Mouse (Mus musculus): Measurements from ENCODE around the gene a. TPM values are rescaled to one million over a fixed set of nuclear protein-coding genes. Genes with fewer than 3 reads are reported as not detected.
A peak's percentile ranks its signal among the peaks of the same experiment; 100 is the strongest.
"Not testable (repeated sequence)": the region's sequence is repeated elsewhere in the genome, so short reads cannot be mapped to it uniquely, and the experiment has no call there.

a gene
- polyA plus RNA-seq, 1 experiment from 2014 or later: 0.40 TPM

DNA sequence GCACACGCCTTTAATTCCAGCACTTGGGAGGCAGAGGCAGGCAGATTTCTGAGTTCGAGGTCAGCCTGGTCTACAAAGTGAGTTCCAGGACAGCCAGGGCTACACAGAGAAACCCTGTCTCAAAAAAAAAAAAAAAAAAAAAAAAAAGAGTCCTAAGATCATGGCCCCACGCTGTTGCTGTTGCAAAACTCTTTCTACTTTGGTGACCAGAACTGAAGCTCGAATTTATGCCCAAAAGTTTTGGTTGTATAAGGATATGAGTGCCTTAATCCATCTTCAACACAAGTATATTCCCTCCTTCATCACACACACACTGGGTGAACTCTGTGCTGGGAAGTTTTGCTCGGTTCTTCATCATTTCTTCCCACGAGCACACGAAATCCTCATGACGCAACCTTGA lies 262.3 kb downstream of the a start:
- not testable (repeated sequence) for H3K9me3 ChIP-seq (ENCODE audit: control insufficient read depth, low read length); DNase-seq (ENCODE audit: low spot score, missing footprints); ATAC-seq (ENCODE audit: low FRiP score); H3K27ac ChIP-seq (ENCODE audit: low read depth, low read length); H3K27me3 ChIP-seq (ENCODE audit: control insufficient read depth, insufficient read depth, low read length); H3K4me1 ChIP-seq (ENCODE audit: control insufficient read depth, insufficient read depth, low read length); H3K4me2 ChIP-seq; H3K4me3 ChIP-seq (ENCODE audit: low read depth, low read length); H3K36me3 ChIP-seq (ENCODE audit: control insufficient read depth, insufficient read depth, low read length); H3K9ac ChIP-seq (ENCODE audit: low read length)
- 90% methylated on average over 8 of the region's 8 CpGs for WGBS

DNA sequence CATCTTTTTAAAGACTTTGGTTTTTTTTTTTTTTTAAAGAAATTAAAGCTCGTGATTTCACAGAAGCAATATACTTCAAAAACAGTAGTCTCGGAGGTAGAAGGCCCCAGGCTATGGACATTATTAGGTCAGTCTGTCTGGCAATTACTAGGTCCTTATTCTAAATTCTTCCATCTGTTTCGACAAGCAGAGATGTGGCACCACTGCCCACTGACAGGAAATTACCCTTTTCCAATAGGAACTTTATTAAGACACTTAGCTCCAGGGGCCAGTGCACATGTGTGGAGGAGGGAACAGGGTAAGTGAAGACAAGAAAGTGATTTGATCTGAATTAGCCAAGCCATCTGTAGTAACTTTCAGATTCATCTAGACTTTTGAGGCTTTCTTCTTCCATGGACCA lies 263.5 kb downstream of the a start:
- Histone ChIP-seq H3K27me3 (ENCODE audit: control insufficient read depth, insufficient read depth, low read length) (no peaks in the 10 kb centered on the region), H3K4me3 (ENCODE audit: low read depth, low read length) (no peak overlapping the region), H3K4me1 (ENCODE audit: control insufficient read depth, insufficient read depth, low read length) (peaks cover 7% of the 10 kb centered on the region; the same call in 1 of the 2 replicates), H3K9ac (ENCODE audit: low read length) (no peak overlapping the region), H3K27ac (ENCODE audit: low read depth, low read length) (no peak overlapping the region), H3K4me2 (no peak overlapping the region), H3K36me3 (ENCODE audit: control insufficient read depth, insufficient read depth, low read length) (peaks cover 4% of the 10 kb centered on the region; the same call in 1 of the 2 replicates), H3K9me3 (ENCODE audit: control insufficient read depth, low read length) (no peaks in the 10 kb centered on the region)
- ATAC-seq (ENCODE audit: low FRiP score) (no peak), DNase-seq (ENCODE audit: low spot score, missing footprints) (no peak)
- WGBS: 83% methylated on average over 3 of the region's 3 CpGs

- Histone ChIP-seq H3K4me1 (ENCODE audit: control insufficient read depth, insufficient read depth, low read length) (0 out of 2 replicates have a peak, but pooled peaks cover 3% of the 10 kb centered on the region), H3K36me3 (ENCODE audit: control insufficient read depth, insufficient read depth, low read length) (peaks cover 9% of the 10 kb centered on the region), H3K9ac (ENCODE audit: low read length) (no peak overlapping the region), H3K4me3 (ENCODE audit: low read depth, low read length) (no peak overlapping the region), H3K27ac (ENCODE audit: low read depth, low read length) (no peak overlapping the region), H3K4me2 (no peak overlapping the region), H3K27me3 (ENCODE audit: control insufficient read depth, insufficient read depth, low read length) (no peaks in the 10 kb centered on the region), H3K9me3 (ENCODE audit: control insufficient read depth, low read length) (no peaks in the 10 kb centered on the region)
- 81% methylated on average over 5 of the region's 5 CpGs for WGBS
- ATAC-seq (ENCODE audit: low FRiP score): no peak
- DNase-seq (ENCODE audit: low spot score, missing footprints): peak; percentile 49
These were observed 264.9 kb downstream of the a start for GRCm38 (mm10) chr2:155056076-155056578.

DNA sequence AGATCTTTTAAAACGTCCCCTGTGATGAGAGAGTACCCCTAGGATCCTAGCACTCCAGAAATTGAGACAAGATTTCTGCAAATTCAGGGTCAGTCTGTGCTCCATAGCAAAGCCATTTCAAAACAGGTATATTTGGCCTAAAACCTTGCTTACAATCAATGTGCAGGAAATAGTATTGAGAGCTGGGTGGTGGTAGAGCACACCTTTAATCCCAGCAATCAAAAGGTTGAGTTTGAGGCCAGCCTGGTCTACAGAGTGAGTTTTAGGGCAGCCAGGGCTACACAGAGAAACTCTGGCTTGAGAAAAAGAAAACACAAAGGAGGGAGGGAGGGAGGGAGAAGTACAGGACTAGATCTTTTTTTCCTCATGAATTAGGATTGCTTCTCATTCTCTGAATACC lies 266.2 kb downstream of the a start:
- 82% methylated on average over 1 of the region's 1 CpGs for WGBS
- no peaks in the 10 kb centered on the region for H3K27me3 ChIP-seq (ENCODE audit: control insufficient read depth, insufficient read depth, low read length)
- H3K36me3 ChIP-seq (ENCODE audit: control insufficient read depth, insufficient read depth, low read length): peaks cover 11% of the 10 kb centered on the region
- DNase-seq (ENCODE audit: low spot score, missing footprints): peak; percentile 57
- no peaks in the 10 kb centered on the region for H3K9me3 ChIP-seq (ENCODE audit: control insufficient read depth, low read length)
- H3K4me3 ChIP-seq (ENCODE audit: low read depth, low read length): no peak overlapping the region
- no peak overlapping the region for H3K4me2 ChIP-seq
- no peak for ATAC-seq (ENCODE audit: low FRiP score)
- H3K27ac ChIP-seq (ENCODE audit: low read depth, low read length): no peak overlapping the region
- H3K9ac ChIP-seq (ENCODE audit: low read length): no peak overlapping the region
- H3K4me1 ChIP-seq (ENCODE audit: control insufficient read depth, insufficient read depth, low read length): no peaks in the 10 kb centered on the region

GRCm38 (mm10) chr2:155071027-155071426 lies 279.8 kb downstream of the a start:
- Histone ChIP-seq H3K36me3 (ENCODE audit: control insufficient read depth, insufficient read depth, low read length) (peaks cover 9% of the 10 kb centered on the region; the same call in 1 of the 2 replicates), H3K9me3 (ENCODE audit: control insufficient read depth, low read length) (no peaks in the 10 kb centered on the region)
- no peak for ATAC-seq (ENCODE audit: low FRiP score)

GRCm38 (mm10) chr2:155072353-155073145 lies 281.3 kb downstream of the a start:
- Histone ChIP-seq H3K36me3 (ENCODE audit: control insufficient read depth, insufficient read depth, low read length) (0 out of 2 replicates have a peak, but pooled peaks cover 2% of the 10 kb centered on the region), H3K4me2 (peak overlapping the region; percentile 57), H3K4me1 (ENCODE audit: control insufficient read depth, insufficient read depth, low read length) (peaks cover 20% of the 10 kb centered on the region), H3K27me3 (ENCODE audit: control insufficient read depth, insufficient read depth, low read length) (no peaks in the 10 kb centered on the region), H3K27ac (ENCODE audit: low read depth, low read length) (no peak overlapping the region), H3K9ac (ENCODE audit: low read length) (no peak overlapping the region), H3K9me3 (ENCODE audit: control insufficient read depth, low read length) (no peaks in the 10 kb centered on the region), H3K4me3 (ENCODE audit: low read depth, low read length) (peak overlapping the region; percentile 52; the same call in 1 of the 2 replicates)
- ATAC-seq (ENCODE audit: low FRiP score) (no peak), DNase-seq (ENCODE audit: low spot score, missing footprints) (peak; percentile 73)
- WGBS: 80% methylated on average over 8 of the region's 8 CpGs

More at GRCm38 (mm10) chr2:155071027-155071426, 279.8 kb downstream of the a start:
- Histone ChIP-seq H3K9ac (ENCODE audit: low read length) (no peak overlapping the region), H3K4me1 (ENCODE audit: control insufficient read depth, insufficient read depth, low read length) (peaks cover 20% of the 10 kb centered on the region), H3K4me3 (ENCODE audit: low read depth, low read length) (no peak overlapping the region), H3K27ac (ENCODE audit: low read depth, low read length) (no peak overlapping the region), H3K27me3 (ENCODE audit: control insufficient read depth, insufficient read depth, low read length) (no peaks in the 10 kb centered on the region), H3K4me2 (no peak overlapping the region)
- WGBS: 91% methylated on average over 9 of the region's 9 CpGs
- DNase-seq (ENCODE audit: low spot score, missing footprints): peak; percentile 17

DNA sequence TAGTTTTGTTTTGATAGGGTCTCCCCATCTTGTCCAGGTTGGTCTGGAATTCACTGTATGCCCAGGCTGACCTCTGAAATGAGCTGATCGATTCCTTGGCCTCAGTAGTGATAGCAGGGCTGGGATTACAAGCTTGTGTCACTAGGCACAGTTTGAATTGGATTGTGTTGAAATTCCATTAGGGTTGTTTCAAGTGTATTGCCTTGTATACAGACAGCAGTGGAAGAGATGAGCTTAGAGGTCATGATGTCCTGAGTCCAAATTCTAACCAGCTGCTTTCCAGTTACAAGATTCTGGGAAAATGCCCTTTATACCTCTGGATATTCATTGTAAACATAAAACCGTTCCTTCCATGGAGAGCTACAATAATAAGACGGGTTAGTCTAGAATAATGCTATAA lies 282.1 kb downstream of the a start:
- peak; percentile 81 for DNase-seq (ENCODE audit: low spot score, missing footprints)
- Histone ChIP-seq H3K9me3 (ENCODE audit: control insufficient read depth, low read length) (no peaks in the 10 kb centered on the region), H3K9ac (ENCODE audit: low read length) (peak overlapping the region; percentile 72), H3K27ac (ENCODE audit: low read depth, low read length) (no peak overlapping the region), H3K4me3 (ENCODE audit: low read depth, low read length) (peak overlapping the region; percentile 52), H3K4me2 (peak overlapping the region; percentile 57), H3K27me3 (ENCODE audit: control insufficient read depth, insufficient read depth, low read length) (no peaks in the 10 kb centered on the region), H3K4me1 (ENCODE audit: control insufficient read depth, insufficient read depth, low read length) (peaks cover 20% of the 10 kb centered on the region), H3K36me3 (ENCODE audit: control insufficient read depth, insufficient read depth, low read length) (no peaks in the 10 kb centered on the region)
- 21% methylated on average over 3 of the region's 3 CpGs for WGBS
- no peak for ATAC-seq (ENCODE audit: low FRiP score)

GRCm38 (mm10) chr2:155073978-155074765 lies 283.0 kb downstream of the a start, which contains the start of gene Ahcy:
Gene Ahcy (minus strand): TSS chr2:155074497.
- DNase-seq (ENCODE audit: low spot score, missing footprints) (peak; percentile 100), ATAC-seq (ENCODE audit: low FRiP score) (peak; percentile 97)
- Histone ChIP-seq H3K27me3 (ENCODE audit: control insufficient read depth, insufficient read depth, low read length) (no peaks in the 10 kb centered on the region), H3K4me2 (peak within 1 kb of the TSS; percentile 57), H3K9me3 (ENCODE audit: control insufficient read depth, low read length) (no peaks in the 10 kb centered on the region), H3K36me3 (ENCODE audit: control insufficient read depth, insufficient read depth, low read length) (no peaks in the 10 kb centered on the region), H3K27ac (ENCODE audit: low read depth, low read length) (peak within 1 kb of the TSS; percentile 37; the same call in 1 of the 2 replicates), H3K4me3 (ENCODE audit: low read depth, low read length) (peak within 1 kb of the TSS; percentile 52), H3K4me1 (ENCODE audit: control insufficient read depth, insufficient read depth, low read length) (peaks cover 20% of the 10 kb centered on the region), H3K9ac (ENCODE audit: low read length) (peak within 1 kb of the TSS; percentile 72)
- under 1% methylated on average over 56 of the region's 56 CpGs for WGBS
